Mouse (Mus musculus) cerebellum, adult 2 months (tissue): ENCODE data around the gene Scamp1.

Experiments used
- CTCF ChIP-seq: fragments of 200-500 bp; IDR thresholded peaks from 2 replicates; pipeline ENCODE4 v1.5.1; 2011; ENCODE audit warnings: low read depth, mild to moderate bottlenecking, control low read depth, low read length, moderate library complexity, borderline replicate concordance; ENCODE audit not compliant: insufficient read depth
- POLR2A ChIP-seq: fragments of 200-500 bp; IDR thresholded peaks from 2 replicates; pipeline ENCODE4 v1.6.1; 2011; ENCODE audit warnings: low read length, control low read depth, borderline replicate concordance; ENCODE audit not compliant: insufficient read depth

GRCm38 (mm10) chr13:94263943-94264342 lies 21.7 kb downstream of the Scamp1 start:
- TF ChIP-seq POLR2A (no peak), CTCF (no peak)
